9 mouse cellular contexts compared by ENCODE assay signal in the genomic region with DNA sequence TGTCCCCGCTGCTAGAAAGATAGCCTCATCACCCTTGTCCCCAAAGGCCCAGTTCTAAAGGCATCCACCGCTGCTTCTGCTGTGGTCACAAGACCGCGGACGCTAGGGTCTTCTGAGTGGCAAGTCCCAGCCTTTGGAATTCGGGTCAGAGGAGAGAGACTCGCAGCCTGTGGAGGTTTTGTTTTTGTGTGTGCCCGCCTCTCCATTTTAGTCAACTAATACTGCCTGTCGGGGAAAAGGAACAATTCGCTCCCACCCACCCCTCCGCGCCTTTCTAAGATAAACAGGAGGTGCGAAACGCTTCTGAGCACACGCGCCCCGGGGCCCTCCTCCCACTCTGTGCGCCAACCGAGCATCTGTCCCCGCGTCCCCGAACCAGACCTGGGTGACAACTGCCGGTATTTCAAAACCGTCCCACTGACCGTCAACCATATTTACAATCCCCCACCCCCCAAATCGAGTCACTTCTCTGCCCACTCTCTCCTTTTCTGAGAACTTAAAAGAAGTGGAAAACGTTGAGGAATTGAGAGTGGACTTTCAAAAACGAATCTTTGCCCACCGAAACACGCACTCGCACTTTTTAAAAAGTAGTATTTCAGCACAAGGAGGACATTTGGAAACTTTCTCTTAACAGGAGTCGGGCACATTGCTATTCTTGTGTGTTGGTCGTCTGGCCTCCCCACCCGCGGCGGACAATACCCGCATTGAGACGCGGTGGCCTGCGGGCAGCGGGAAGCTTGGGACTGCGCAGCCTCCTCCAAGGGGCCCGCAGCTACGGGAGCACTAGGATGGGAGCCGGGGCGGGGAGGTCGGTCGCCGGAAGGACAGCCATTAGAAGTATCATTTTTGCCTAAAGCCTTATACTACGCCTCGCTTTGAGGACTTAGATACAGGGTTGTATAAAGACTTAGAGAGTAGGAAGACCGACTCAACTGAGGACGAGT. TPM values are rescaled to one million over a fixed set of nuclear protein-coding genes. Genes with fewer than 3 reads are reported as not detected.
A peak's percentile ranks its signal among the peaks of the same experiment; 100 is the strongest.
DNase-seq lines count a peak whose midpoint lies in the region; ATAC-seq and TF ChIP-seq lines count a peak whose summit lies in the region.
"Had no signal": no experiment of that assay in that cellular context is flagged by ENCODE, and none has a peak within 500 bp of the region (broad histone marks: within the 10 kb centered on the region; RNA-seq: fewer than 3 reads in every experiment).

No protein-coding gene starts in this region.

- no peaks in the 10 kb centered on the region for H3K79me2 ChIP-seq in heart, adult 2 months (replicated peaks; ENCODE audit: control insufficient read depth, insufficient read depth, low read length)

- no peaks in the 10 kb centered on the region for H3K9me3 ChIP-seq in heart, embryonic 11.5 days (replicated peaks; ENCODE audit: control insufficient read depth, low read length)
- H3K9me3 ChIP-seq in heart, embryonic 16.5 days (replicated peaks; ENCODE audit: control insufficient read depth, low read length) = no peaks in the 10 kb centered on the region
- no peaks in the 10 kb centered on the region for H3K9me3 ChIP-seq in midbrain, embryonic 10.5 days (replicated peaks)

- H3K9ac ChIP-seq in heart, embryonic 11.5 days (ENCODE audit: low read depth, low read length) = no peak overlapping the region
- H3K9ac ChIP-seq in heart, adult 2 months (ENCODE audit: low read depth, low read length) = no peak overlapping the region
- H3K9ac ChIP-seq in heart, embryonic 16.5 days (ENCODE audit: low read length) = no peak overlapping the region

- under 1% methylated on average over 53 of the region's 53 CpGs for WGBS in heart, embryonic 11.5 days (ENCODE audit: insufficient replicate concordance)
- 3% methylated on average over 52 of the region's 53 CpGs for WGBS in heart, adult 2 months
- 2% methylated on average over 53 of the region's 53 CpGs for WGBS in heart, embryonic 16.5 days
- under 1% methylated on average over 53 of the region's 53 CpGs for WGBS in midbrain, embryonic 10.5 days

- DNase-seq in heart, adult 2 months = no peak
- DNase-seq in R1 (ENCODE audit: low read depth, low spot score) = peak; percentile 47
- DNase-seq in midbrain, embryonic 10.5 days (ENCODE audit: low spot score) = peak; percentile 76
- DNase-seq in testis, postnatal 14 days (ENCODE audit: low spot score) = no peak

- H3K4me2 ChIP-seq in heart, embryonic 11.5 days = peak overlapping the region; percentile 68
- H3K4me2 ChIP-seq in heart, embryonic 16.5 days (ENCODE audit: low read depth, low read length) = peak overlapping the region; percentile 66

- peaks cover 94% of the 10 kb centered on the region for H3K27me3 ChIP-seq in heart, embryonic 11.5 days (ENCODE audit: control insufficient read depth, insufficient read depth, low read length)
- peaks cover 35% of the 10 kb centered on the region for H3K27me3 ChIP-seq in heart, adult 2 months (ENCODE audit: control insufficient read depth, insufficient read depth, low read length)
- peaks cover 88% of the 10 kb centered on the region for H3K27me3 ChIP-seq in heart, embryonic 16.5 days (ENCODE audit: control insufficient read depth, insufficient read depth, low read length)
- peaks cover 60% of the 10 kb centered on the region for H3K27me3 ChIP-seq in midbrain, embryonic 10.5 days (ENCODE audit: low read depth, poor library complexity, severe bottlenecking)

- intact Hi-C loops in heart, adult 2 months (cut with DNase I) = no loop called here

- H3K27ac ChIP-seq in heart, embryonic 11.5 days (ENCODE audit: low read depth, low read length) = no peak overlapping the region
- H3K27ac ChIP-seq in heart, adult 2 months = no peak overlapping the region
- no peak overlapping the region for H3K27ac ChIP-seq in heart, embryonic 16.5 days (ENCODE audit: low read length)
- H3K27ac ChIP-seq in midbrain, embryonic 10.5 days (replicated peaks) = peak overlapping the region; percentile 100

- no peaks in the 10 kb centered on the region for H3K36me3 ChIP-seq in heart, embryonic 11.5 days (ENCODE audit: control insufficient read depth, insufficient read depth, low read length)
- no peaks in the 10 kb centered on the region for H3K36me3 ChIP-seq in heart, adult 2 months (ENCODE audit: control insufficient read depth, insufficient read depth, low read length)
- no peaks in the 10 kb centered on the region for H3K36me3 ChIP-seq in heart, embryonic 16.5 days (ENCODE audit: control insufficient read depth, insufficient read depth)
- H3K36me3 ChIP-seq in midbrain, embryonic 10.5 days = no peaks in the 10 kb centered on the region

- no peak for TF ChIP-seq POLR2A in heart, adult 2 months (IDR thresholded peaks at IDR 0.05; ENCODE audit: insufficient read depth, low read depth, low read length)

- peaks cover 8% of the 10 kb centered on the region; the same call in 1 of the 2 replicates for H3K4me1 ChIP-seq in heart, embryonic 11.5 days (ENCODE audit: control insufficient read depth, insufficient read depth, low read length)
- no peaks in the 10 kb centered on the region; the same call in 1 of the 2 replicates for H3K4me1 ChIP-seq in heart, adult 2 months (ENCODE audit: control insufficient read depth, insufficient read depth, low read length)
- peaks cover 14% of the 10 kb centered on the region for H3K4me1 ChIP-seq in heart, embryonic 16.5 days (ENCODE audit: control insufficient read depth, insufficient read depth, low read length)
- H3K4me1 ChIP-seq in midbrain, embryonic 10.5 days = peaks cover 97% of the 10 kb centered on the region

- peak overlapping the region; percentile 42; the same call in 1 of the 2 replicates for H3K4me3 ChIP-seq in heart, embryonic 11.5 days (ENCODE audit: low read depth, low read length)
- H3K4me3 ChIP-seq in heart, adult 2 months = no peak overlapping the region
- H3K4me3 ChIP-seq in heart, embryonic 16.5 days (ENCODE audit: low read length) = peak overlapping the region; percentile 50
- peak overlapping the region; percentile 99 for H3K4me3 ChIP-seq in midbrain, embryonic 10.5 days

- no peak for ATAC-seq in heart, embryonic 11.5 days (replicated peaks; ENCODE audit: insufficient number of reproducible peaks, low FRiP score, low TSS enrichment)
- no peak for ATAC-seq in heart, embryonic 16.5 days (replicated peaks; ENCODE audit: extremely low read depth, insufficient read depth, low FRiP score)
- ATAC-seq in CD4-positive, CD25-positive, alpha-beta regulatory T cell, adult 4 months = no peak
- ATAC-seq in erythroid progenitor cell, adult 5-6 weeks (replicated peaks; ENCODE audit: low FRiP score, poor library complexity, severe bottlenecking) = no peak

- TF ChIP-seq CTCF in heart, adult 2 months (IDR thresholded peaks at IDR 0.05) = no peak

- no peak for TF ChIP-seq EP300 in heart, adult 2 months (IDR thresholded peaks at IDR 0.05; ENCODE audit: insufficient read depth, low read depth, low read length)

RNA-seq across cellular contexts. Expression of a gene that starts 12.8 kb away (rescaled TPM):
- 0.14 and 0.31 TPM in 2 replicates for polyA plus RNA-seq in heart, embryonic 11.5 days (2014; fragmentation: Nextera tagmentation; extraction: Ambion mirVana)
- not detected for total RNA-seq in heart, adult 2 months (2021)
- 0.66 TPM in 1 of 2 replicates, not detected in the other for polyA plus RNA-seq in heart, adult 2 months (2012; rRNA removed)
- polyA plus RNA-seq in heart, embryonic 16.5 days (2015; fragmentation: Nextera tagmentation; extraction: Ambion mirVana) = 0.09 and 0.27 TPM in 2 replicates
- polyA plus RNA-seq in midbrain, embryonic 10.5 days (2016; fragmentation: Nextera tagmentation; extraction: Ambion mirVana) = 28.8 and 31.9 TPM in 2 replicates
- polyA plus RNA-seq in CD4-positive, CD25-positive, alpha-beta regulatory T cell, adult 4 months (2017; shearing (Covaris generic)) = not detected
- not detected in 2 replicates for total RNA-seq in erythroid progenitor cell, adult 5-6 weeks (2015; ENCODE audit: low replicate concordance)
- total RNA-seq in erythroid progenitor cell, adult 5-6 weeks (2017; ENCODE audit: low replicate concordance) = not detected in 2 replicates
- polyA plus RNA-seq: liver, embryonic 16.5 days had no signal

Comparison
In these comparisons a context has a peak if more than half of its experiments do, and no peak if none do; other contexts are left out.
1. DNase-seq: peak in R1 (single experiment) and midbrain, embryonic 10.5 days (single experiment); none in heart, adult 2 months (0 of 2) and testis, postnatal 14 days (single experiment).
2. RNA of a gene that starts 12.8 kb away (polyA plus RNA-seq): 28.8 to 31.9 TPM in midbrain, embryonic 10.5 days; 0.66 TPM in heart, adult 2 months, 0.14 to 0.31 TPM in heart, embryonic 11.5 days, 0.09 to 0.27 TPM in heart, embryonic 16.5 days and not detected in CD4-positive, CD25-positive, alpha-beta regulatory T cell, adult 4 months; every median in the first group is over 10 times any median in the second.